Comparison of ENCODE assay signal across 8 mouse cellular contexts in the genomic region with DNA sequence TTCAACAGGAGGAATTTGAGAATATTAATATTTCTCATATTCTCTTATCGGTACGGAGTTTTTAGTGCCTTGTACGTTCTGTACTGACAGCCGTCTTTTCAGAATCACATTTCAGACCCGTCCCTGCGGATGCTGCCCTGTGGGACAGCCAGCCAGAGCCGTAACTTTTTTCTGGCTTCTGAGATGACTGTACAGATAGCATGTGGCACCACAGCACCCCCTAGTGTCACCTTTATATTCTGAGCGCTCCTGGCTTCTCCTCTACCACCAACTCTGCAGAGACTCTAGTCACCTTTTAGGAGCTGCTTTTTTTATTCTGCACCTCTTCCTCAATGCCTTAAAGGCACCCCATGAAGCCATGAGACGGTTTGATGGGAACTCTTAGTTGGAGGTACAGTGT. TPM values are rescaled to one million over a fixed set of nuclear protein-coding genes. Genes with fewer than 3 reads are reported as not detected.
DNase-seq lines count a peak whose midpoint lies in the region; ATAC-seq and TF ChIP-seq lines count a peak whose summit lies in the region.

No protein-coding gene starts in this region.

- intact Hi-C loops in left cerebral cortex, postnatal 10 days (cut with DNase I): loop anchor here (2.0 kb wide), 1 partner anchor 134 kb away; no protein-coding TSS in a partner anchor

- TF ChIP-seq CTCF in hindbrain, postnatal 0 days (IDR thresholded peaks at IDR 0.05; ENCODE audit: low read depth): peak; percentile 88

- peak; percentile 53 for ATAC-seq in common myeloid progenitor, adult 5-6 weeks (replicated peaks; ENCODE audit: low read depth, poor library complexity, severe bottlenecking)
- ATAC-seq in hindbrain, postnatal 0 days: peak; percentile 77
- peak; percentile 53; the same call in 1 of the 2 replicates for ATAC-seq in limb, embryonic 12.5 days (ENCODE audit: insufficient number of reproducible peaks, insufficient read depth, low FRiP score, low TSS enrichment, low read depth)
- ATAC-seq in midbrain, embryonic 13.5 days: peak; percentile 46

- H3K4me3 ChIP-seq in hindbrain, postnatal 0 days (ENCODE audit: low read length): no peak overlapping the region
- peak overlapping the region; percentile 23 for H3K4me3 ChIP-seq in limb, embryonic 12.5 days (replicated peaks)
- H3K4me3 ChIP-seq in midbrain, embryonic 13.5 days (replicated peaks): no peak overlapping the region

- WGBS in hindbrain, postnatal 0 days: 10% methylated on average over 9 of the region's 9 CpGs
- 12% methylated on average over 9 of the region's 9 CpGs for WGBS in limb, embryonic 12.5 days
- WGBS in midbrain, embryonic 13.5 days: 10% methylated on average over 9 of the region's 9 CpGs

- DNase-seq in left cerebral cortex, postnatal 10 days (ENCODE audit: extremely low spot score in 1 of 2, low spot score in 2 of 2): peak; percentile 56 to 82
- DNase-seq in left cerebral cortex, adult 11 months (ENCODE audit: low spot score): no peak
- DNase-seq in gastrocnemius, adult 8-10 months (ENCODE audit: low spot score in 2 of 2): peak; percentile 34 to 53
- peak; percentile 90 for DNase-seq in hindbrain, postnatal 0 days (ENCODE audit: low spot score)
- peak; percentile 31 to 59 for DNase-seq in spleen, adult 18-20 months

- peak overlapping the region; percentile 27 for H3K4me2 ChIP-seq in hindbrain, postnatal 0 days (ENCODE audit: low read depth, low read length)
- peak overlapping the region; percentile 52 for H3K4me2 ChIP-seq in limb, embryonic 12.5 days
- H3K4me2 ChIP-seq in midbrain, embryonic 13.5 days (replicated peaks): no peak overlapping the region

- no peaks in the 10 kb centered on the region for H3K9me3 ChIP-seq in hindbrain, postnatal 0 days (ENCODE audit: low read length)
- H3K9me3 ChIP-seq in limb, embryonic 12.5 days: no peaks in the 10 kb centered on the region
- H3K9me3 ChIP-seq in midbrain, embryonic 13.5 days: no peaks in the 10 kb centered on the region

- H3K36me3 ChIP-seq in hindbrain, postnatal 0 days (ENCODE audit: insufficient read depth, low read length): peaks cover 31% of the 10 kb centered on the region
- peaks cover 33% of the 10 kb centered on the region for H3K36me3 ChIP-seq in limb, embryonic 12.5 days
- peaks cover 71% of the 10 kb centered on the region for H3K36me3 ChIP-seq in midbrain, embryonic 13.5 days

- no peak overlapping the region; the same call in 1 of the 2 replicates for H3K27ac ChIP-seq in hindbrain, postnatal 0 days
- peak overlapping the region; percentile 69 for H3K27ac ChIP-seq in limb, embryonic 12.5 days
- H3K27ac ChIP-seq in midbrain, embryonic 13.5 days: no peak overlapping the region

- H3K27me3 ChIP-seq in hindbrain, postnatal 0 days (ENCODE audit: insufficient read depth, low read length): no peaks in the 10 kb centered on the region
- H3K27me3 ChIP-seq in limb, embryonic 12.5 days: no peaks in the 10 kb centered on the region
- H3K27me3 ChIP-seq in midbrain, embryonic 13.5 days: no peaks in the 10 kb centered on the region

- peaks cover 3% of the 10 kb centered on the region; the same call in 1 of the 2 replicates for H3K4me1 ChIP-seq in hindbrain, postnatal 0 days (ENCODE audit: insufficient read depth, low read length)
- H3K4me1 ChIP-seq in limb, embryonic 12.5 days (replicated peaks): peaks cover 9% of the 10 kb centered on the region; the same call in 1 of the 2 replicates
- peaks cover 23% of the 10 kb centered on the region for H3K4me1 ChIP-seq in midbrain, embryonic 13.5 days (replicated peaks)

- H3K9ac ChIP-seq in hindbrain, postnatal 0 days (replicated peaks; ENCODE audit: low read length): no peak overlapping the region
- H3K9ac ChIP-seq in limb, embryonic 12.5 days (replicated peaks): no peak overlapping the region
- H3K9ac ChIP-seq in midbrain, embryonic 13.5 days (replicated peaks): no peak overlapping the region

RNA-seq across cellular contexts. Expression of gene BC051665, which starts 47.7 kb away (rescaled TPM):
- not detected for total RNA-seq in left cerebral cortex, postnatal 10 days (2021)
- total RNA-seq in common myeloid progenitor, adult 5-6 weeks (2017): not detected in 2 replicates
- total RNA-seq in gastrocnemius, adult 8-10 months (2022): not detected
- not detected in 2 replicates for total RNA-seq in hindbrain, postnatal 0 days (2014; rRNA removed)
- not detected in 2 replicates for polyA plus RNA-seq in hindbrain, postnatal 0 days (2015; fragmentation: Nextera tagmentation; extraction: Ambion mirVana)
- polyA plus RNA-seq in limb, embryonic 12.5 days (2016; fragmentation: Nextera tagmentation; extraction: Ambion mirVana): not detected in 2 replicates
- not detected in 2 replicates for polyA plus RNA-seq in midbrain, embryonic 13.5 days (2015; fragmentation: Nextera tagmentation; extraction: Ambion mirVana)
